Mouse (Mus musculus) cerebellum, adult 11-12 months (tissue): ENCODE data around the gene Pnldc1.
"Not testable (repeated sequence)": the region's sequence is repeated elsewhere in the genome, so short reads cannot be mapped to it uniquely, and the experiment has no call there.

Source experiments
- DNase-seq: peaks from one replicate; pipeline ENCODE4 v3.0.0; 2022

Pnldc1 gene

DNA sequence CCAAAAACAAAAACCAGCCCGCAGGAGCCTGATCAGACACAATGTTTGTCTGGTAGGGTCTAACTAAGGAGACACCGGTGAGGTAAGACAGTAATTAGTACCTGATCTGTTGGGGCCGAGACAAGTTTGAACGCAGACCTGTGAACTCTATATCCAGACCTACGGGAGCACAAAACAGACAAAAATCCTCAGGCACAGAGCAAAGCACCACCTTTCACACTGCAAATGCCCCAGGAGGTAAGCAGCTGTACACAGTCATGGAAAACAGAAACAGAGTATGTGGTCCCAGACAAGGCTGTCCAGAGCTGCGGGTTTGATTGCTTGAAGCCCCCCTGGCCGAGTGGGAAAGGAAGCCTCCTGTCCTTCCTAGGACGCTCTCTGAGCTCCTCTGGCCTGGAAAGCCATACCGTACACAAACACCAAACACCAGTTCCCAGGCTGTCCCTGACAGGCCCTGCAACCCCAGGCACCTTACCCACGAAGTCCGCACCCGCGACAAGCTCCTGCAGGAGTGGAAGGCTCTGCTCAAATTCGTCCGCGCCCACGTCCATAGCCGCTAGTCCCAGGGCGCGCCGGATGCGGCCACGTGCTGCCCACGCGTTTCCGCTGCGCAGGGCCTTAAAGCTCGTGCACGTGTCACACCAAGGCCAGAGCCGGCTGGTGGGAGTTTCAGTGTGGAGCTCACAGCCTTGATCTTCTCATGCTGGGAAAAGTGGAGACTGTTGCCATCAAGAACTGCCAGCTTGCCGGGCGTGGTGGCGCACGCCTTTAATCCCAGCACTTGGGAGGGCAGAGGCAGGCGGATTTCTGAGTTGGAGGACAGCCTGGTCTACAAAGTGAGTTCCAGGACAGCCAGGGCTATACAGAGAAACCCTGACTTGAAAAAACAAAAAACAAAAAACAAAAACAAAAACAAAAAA, at the start of gene Pnldc1:
TSS of gene Pnldc1 (minus strand) at position 870 of the 920 bp plus-strand sequence.
- no peak for DNase-seq

DNA sequence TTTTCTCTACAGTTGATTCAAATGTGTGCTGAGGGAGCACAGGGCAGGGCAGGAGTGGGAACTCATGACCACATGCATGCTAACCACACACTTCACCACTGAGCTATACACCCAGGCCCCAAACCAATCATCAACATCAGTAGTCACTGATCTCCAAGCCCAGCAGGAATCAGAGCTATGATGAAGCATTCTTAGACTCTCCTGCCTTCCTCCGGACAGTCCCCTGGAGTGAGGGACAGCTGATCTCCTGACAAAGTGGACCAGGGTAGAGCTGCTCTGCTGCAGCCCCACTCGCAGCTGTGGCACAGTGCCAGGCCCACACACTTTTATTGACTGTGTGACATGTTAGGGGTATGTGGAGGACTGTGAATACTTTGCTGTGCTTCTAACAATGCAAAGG, 49.3 kb upstream of the Pnldc1 start:
- peak; percentile 52 for DNase-seq

DNA sequence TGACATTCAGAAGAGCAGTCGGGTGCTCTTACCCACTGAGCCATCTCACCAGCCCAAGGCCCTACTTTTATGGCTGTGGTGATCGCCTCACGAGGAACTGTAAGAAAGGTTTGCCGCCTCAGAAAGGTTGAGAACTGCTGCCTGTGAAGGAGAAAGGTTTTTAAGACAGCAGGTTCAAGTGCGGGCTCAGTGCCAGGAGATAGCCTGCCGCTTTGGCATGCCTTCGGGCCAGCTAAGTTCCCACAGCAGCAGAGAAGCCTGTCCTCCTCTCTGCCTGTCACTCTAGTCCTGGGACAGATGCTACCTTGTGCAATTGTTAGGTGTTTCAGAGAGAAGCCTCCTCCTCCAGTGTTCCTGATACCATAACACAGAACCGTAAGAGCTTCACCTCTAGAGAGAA, 46.6 kb upstream of the Pnldc1 start:
- no peak for DNase-seq

DNA sequence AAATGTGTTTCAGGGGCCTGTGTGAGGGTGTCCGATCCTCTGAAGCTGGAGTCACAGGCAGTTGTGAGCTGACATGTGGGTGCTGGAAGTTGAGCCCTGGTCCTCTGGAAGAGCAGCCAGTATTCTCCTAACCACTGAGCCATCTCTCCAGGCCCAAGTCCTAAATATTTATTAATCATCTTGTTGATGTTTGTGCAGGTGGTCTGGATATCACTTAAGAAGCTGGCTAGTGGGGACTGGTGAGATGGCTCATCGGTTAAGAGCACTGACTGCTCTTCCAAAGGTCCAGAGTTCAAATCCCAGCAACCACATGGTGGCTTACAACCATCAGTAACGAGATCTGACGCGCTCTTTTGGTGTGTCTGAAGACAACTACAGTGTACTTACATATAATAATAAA, 39.6 kb upstream of the Pnldc1 start:
- DNase-seq: no peak

DNA sequence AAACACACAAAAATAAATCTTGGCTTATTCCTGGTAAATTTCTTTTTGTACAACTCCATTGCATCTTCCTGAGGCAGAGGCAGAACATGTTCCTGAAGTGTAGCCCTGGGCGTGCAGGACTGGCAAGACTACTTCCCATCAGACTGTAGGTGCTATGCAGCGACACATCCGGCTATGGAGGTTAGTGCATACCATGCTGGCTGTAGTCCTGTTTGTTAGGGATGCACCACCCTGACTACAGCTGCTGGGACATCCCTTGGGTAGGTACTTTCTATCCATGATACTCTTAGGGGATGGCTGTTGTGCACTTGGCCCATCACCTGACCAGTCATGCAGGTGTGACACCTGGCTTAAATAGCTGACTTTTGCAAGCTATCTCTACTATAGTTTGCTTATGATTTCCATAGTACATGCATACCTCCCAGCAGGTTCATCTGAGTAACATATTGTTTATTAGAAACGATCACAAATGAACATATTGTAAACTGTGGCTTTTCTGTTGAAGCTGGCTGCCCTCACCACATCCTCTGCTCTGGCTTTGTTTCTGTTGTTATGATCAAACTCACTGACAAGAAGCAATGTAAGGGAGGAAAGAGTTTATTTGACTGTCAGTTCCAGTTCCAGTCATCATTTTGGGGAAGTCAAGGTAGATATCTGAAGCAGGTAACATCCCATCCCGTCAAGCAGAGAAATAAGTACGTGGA, 32.6 kb upstream of the Pnldc1 start:
- DNase-seq: no peak

DNA sequence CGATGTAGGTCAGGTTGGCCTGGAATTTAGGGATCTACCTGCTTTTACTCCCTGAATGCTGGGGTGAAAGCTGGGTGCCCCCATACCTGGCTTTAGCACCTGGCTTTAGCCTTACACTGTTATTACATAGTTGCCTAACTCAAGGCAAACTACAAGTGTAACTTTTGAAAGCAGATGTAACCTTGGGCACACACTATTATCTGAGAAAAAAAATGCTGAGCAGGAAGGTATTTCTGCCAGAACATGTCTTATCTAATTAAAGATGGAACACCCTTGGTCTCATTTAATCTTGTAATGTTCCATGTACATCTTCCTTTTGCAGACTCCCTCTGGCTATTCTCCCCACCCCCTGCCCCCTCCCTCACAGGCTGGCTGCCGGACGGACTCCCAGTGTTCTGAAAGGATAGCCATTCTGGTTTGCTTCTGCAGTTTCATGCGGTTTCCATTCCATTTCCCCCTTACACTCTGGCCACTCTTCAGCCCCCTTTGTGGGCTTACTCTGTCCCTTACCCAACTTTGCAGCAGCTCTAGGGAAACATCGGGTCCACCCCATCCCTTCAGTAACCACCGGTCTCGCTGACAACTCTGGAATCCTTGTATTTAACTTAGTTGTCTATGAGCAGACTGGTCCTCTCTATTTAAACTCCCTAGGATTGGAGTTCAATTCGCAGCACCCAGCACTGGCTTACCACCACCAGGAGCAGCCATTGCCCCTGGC, 31.7 kb upstream of the Pnldc1 start:
- DNase-seq: no peak

DNA sequence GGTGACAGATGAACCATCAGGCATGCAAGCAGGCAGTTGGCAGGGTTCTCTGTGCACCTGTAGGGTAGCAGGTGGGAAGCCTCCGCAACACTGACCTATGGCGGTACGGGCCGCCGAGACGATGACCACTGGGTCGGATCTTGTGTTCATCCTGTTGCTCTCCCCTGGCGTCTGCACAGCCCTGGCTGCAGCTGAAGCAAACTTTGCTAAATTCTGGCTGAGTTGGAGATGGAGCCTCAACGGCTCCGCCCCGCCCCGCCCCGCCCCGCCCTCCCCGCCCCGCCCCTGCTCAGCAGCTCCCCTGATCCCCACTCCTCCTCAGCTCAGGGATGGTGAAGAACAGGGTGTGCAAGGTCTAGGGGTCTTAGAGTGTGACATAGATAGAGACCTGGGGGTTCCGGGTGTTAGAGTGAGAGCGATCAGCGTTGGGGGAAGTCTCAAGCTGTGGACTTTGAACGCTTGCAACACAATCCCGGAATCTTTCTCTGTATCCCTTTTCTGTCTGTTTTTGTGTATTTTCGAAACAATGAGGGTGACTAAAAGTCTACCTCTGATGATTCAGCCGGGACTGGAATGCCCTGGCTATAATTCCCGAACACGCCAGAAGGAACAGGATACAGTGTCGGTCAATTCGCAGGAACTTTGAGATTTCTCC, 30.2 kb upstream of the Pnldc1 start, which contains the start of gene Acat3:
TSS of gene Acat3 (minus strand) at position 450 of the 655 bp plus-strand sequence.
- peak; percentile 70 for DNase-seq

DNA sequence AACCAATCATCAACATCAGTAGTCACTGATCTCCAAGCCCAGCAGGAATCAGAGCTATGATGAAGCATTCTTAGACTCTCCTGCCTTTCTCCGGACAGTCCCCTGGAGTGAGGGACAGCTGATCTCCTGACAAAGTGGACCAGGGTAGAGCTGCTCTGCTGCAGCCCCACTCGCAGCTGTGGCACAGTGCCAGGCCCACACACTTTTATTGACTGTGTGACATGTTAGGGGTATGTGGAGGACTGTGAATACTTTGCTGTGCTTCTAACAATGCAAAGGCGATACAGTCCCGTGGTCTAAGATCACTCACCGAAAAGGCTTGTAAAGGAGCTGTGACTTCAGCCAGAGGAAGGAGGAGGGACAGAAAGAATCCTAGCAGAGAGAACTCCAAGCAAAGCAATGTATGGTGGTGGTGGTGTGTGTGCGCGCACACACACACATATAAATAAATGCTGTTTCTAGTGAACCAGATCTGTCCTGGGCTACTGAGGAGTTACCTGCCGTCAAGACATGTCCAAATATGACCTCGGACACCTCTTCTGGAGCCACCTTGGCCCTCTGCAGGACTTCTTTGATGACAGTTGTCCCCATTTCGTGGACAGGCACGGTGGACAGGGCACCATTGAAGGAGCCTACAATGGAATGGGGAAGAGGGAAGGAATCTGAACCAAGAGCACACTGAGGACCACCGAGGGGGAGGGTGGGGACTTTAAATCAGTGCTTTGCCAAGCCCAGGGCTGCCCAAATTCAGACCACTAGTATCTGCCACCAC, 29.5 kb upstream of the Pnldc1 start:
- not testable (repeated sequence) for DNase-seq

DNA sequence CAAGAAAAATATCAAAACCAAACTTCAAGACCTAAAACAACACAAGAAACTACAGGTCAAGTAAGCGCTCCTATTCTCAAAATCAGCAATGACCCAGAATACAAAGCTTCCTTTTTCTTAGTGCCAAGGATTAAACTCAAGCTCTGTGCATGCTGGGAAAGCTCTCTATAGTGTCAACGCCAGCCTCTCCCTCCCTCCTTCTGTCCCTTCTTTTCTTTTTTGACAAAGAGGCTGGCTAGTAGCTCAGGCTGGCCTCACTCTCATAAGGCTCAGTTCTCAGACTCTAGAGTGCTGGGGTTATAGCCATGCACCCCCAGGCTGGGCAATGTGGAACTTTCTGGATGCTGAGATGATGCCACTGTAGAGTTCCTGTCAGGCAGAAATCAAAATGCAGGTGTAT, 28.0 kb upstream of the Pnldc1 start:
- DNase-seq: no peak

DNA sequence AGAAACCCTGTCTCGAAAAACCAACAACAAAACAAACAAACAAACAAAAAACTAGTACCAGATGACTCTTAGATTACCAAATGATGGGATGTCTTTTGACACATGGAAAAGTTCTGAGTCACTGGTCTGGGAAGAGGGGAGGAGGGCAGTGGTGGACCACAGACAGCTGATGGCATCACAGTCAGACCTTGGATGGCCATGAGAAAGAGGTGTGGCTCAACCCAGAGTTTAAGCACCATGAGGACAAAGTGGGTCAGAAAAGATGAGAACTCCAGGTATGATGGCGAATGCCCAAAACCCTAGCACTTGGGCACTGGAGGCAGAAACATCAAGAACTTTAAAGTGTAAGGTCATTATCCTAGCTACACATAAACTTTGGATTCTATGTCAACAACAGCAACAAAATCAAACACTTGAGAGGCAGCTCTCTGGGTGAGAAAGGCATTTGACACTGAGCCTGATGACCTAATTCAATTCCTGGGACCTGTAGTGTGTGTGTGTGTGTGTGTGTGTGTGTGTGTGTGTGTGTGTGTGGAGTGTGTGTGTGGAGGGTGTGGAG, 27.5 kb upstream of the Pnldc1 start:
- DNase-seq: no peak

DNA sequence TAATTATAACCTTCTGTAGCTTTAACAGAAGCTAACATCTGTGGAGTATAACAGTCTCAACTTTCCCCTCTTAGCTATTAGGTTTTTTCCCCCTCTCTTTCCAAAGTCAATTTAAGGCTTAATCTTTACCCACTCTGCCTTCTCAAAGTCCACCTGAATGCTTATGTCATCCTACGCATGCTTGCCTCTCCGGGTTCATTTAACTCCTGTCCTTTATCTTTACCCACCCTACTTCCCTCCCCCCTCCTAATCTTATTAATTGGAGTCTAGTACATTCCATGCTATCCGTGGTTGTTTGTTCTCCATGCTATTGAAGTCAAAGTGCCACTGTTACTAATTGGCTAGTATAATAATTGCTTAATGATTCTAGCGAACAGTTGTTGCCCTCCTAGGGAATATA, 25.7 kb upstream of the Pnldc1 start:
- no peak for DNase-seq

DNA sequence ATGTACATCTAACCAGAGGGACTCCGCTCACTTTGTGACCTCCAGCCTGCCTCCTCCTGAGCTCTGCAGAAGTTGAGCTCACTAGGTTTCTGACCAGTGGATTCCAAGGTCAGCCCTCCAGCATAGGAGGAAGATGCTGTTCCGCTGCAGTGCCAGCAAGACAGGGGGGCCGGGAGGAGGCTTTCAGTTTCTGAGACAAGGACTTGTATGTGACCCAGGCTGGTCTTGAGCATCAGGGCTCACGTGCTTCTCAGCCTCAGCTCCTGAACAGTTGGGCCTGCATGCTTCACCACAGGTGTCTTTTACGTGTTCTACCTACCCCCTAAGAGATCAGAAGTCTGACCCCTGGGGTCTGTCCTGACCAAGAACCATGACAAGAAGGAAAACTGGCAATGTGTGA, 21.5 kb upstream of the Pnldc1 start:
- not testable (repeated sequence) for DNase-seq

DNA sequence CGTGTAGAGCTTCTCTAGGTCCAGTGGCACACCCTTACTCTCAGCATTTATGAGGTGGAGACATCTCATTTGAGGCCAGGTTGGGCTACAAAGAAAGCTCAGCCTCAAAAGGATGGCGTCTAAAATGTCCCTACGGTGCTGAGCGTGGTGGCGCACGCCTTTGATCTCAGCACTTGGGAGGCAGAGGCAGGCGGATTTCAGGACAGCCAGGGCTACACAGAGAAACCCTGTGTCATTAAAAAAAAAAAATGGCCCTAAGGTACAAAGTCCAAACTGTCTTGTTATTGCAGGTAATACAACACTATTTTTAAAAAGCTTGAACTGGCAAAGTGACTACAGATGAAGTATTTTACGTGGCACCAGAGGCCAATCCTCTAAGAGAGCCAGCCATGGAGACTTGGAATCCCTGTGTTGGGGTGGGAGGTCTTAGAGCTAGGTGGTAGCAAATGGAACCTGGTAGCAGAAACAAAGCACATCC, 15.7 kb upstream of the Pnldc1 start:
- DNase-seq: no peak

DNA sequence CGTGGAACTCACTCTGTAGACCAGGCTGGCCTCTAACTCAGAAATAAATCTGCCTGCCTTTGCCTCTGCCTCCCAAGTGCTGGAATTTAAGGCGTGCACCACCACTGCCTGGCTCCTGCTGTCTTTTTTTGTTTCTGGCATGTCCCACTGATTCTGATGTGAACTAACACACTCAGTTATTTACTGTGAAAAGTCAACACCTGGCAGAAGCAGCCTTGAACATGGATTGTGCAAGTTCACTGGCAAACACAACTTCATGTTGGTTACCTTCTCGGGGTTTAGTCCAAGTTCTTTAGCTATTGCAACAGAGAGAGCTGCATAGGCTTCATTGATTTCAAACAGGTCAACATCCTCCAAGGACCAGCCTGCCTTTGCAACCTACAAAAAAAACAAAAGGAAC, 15.0 kb upstream of the Pnldc1 start:
- DNase-seq: no peak

DNA sequence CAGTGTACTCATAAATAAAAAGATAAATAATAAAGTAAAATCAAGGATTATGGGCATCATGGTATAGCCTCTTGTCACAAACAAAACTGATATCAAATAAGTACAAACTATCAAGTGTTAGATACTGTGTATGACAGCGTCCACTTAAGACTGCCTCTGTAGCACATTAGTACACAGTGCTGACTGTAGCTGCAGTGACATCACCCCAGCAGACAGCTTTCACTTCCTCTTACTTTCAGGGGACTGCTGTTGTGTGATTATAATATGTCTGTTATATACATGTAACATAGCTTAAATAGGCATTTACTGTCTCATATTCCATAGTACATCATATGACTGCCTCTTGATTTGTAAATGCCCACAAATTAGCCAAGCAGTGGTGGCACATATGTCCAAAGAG, 11.0 kb upstream of the Pnldc1 start:
- no peak for DNase-seq

DNA sequence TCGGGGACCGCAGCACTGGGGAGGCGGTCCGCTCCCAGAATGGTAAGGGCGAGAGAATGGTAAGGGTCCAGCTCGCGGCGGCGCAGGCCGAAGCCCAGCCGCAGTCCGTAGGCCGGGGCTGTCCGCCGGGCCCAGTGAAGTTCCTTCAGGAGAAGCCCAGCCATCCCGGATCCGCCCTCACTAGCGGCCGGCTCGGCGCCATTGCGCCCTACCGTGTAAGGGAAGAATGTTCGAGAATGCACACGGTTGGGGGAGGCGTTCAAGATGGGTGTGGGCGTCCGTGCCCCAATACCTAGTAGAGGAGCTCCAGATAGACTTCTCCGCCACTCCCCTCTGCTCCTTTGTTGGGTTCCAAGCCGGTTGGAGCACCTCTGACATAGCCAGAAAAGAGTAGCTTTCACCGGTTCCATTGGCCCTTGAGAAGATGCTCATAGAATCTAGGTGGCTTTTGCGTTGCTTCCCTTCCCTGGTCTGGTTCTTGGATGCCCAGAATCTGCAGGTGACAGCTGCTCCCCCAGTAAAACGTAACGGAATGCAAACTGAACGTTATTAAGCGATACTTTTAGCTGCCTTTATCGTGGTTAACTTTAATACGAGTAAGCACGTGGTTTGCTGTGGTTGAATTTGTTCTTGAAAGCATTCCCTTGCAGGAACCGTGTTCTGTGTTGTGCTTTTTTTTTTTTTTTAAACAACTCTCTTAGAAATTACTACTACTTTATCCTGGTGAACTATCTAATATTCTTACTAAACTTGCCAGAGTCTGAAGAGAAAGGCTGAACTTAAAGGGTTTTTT, 6.8 kb upstream of the Pnldc1 start:
- DNase-seq: no peak

DNA sequence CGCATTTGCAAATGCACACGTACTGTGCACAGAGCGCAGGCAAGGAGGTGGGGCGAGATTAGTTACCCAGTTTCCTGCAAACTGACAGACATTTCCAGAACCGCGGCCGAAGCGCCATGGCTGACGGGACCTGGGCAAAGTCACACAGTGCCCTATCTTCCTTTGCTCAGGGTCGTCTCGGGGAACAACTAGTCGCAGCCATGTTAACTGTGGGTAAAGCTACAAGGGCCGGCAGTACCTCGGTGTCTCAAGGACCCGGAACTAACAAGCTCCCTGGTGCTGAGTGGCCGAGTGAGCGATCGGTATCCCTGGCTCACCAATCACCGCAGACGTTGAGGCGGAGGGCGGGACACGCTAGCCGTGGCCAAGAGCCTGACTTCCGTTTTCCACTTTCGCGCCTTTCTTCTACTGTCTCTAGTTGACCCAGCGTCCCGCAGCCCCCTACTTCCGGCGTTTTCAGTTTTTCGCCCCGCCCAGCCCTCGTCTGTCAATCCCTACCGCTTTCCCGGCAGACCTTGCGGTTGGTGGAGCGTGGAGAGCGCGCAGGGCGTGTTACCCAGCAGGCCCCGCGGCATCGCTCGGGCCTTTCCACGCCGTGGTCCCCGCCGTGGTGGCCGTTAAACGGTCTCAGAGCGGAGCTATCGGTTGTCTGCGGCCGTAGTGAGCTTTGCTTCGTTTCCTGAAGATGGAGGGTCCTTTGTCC, 6.0 kb upstream of the Pnldc1 start, which contains the start of gene Mrpl18:
TSS of gene Mrpl18 (minus strand) at position 465 of the 703 bp plus-strand sequence.
- DNase-seq: peak; percentile 99

DNA sequence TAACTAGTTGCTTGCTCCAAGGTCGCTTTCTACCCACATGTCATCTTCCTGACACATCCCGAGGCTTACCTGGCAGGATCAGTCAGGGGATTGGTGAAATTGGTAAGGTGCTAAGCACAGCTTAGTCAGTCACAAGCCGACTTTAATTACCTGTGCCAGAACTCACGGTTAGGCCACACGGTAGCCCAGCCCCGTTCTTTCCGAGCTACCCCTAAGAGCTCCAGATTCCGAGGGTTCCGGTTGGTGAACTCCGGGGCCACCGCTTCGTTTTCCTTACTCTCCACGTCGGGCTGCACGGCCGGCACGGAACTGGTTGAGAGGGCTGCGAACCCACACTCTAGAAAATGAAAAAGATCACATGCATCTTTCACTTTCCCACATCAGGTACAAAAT, 5.5 kb upstream of the Pnldc1 start, which contains the start of gene Tcp1:
TSS of gene Tcp1 (plus strand) at position 214 of the 393 bp plus-strand sequence.
- DNase-seq: no peak

DNA sequence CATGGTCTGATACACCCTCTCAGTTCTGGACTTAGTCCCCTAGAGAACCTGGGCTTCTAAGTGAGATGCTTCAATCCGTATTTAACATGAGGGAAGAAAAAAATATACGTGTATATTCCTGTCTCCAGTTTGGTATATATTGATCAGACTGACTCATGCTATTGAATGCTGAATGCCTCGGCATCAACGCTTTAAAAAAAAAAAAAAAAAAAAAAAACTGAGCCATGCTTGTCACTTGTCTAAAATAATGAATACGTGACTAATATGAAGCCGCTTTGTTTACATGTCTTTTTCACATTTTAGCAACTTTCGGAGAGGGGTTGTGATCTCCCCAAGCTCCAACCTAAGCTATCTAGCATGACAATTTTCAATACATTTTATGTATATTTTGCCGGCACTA, 361 bp upstream of the Pnldc1 start:
- DNase-seq: no peak

DNA sequence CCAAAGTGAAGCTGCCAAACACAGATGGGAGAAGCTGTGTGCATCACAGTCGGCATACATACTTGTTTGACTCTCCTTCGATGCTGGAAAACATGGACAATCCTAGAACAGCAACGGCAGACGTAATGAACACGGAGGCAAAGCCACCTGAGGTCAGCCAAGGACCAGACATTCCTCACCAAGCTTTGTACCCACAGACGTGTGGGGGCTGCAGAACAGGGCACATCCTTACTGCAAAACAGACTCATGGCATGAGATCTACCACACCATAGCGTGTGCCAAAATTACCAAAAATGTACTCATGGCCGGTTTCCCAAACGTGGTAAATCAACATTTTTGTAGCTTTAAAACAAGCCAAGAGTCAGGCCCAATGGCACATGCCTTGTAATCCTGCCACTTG, 3.6 kb downstream of the Pnldc1 start:
- DNase-seq: no peak
